Mouse (Mus musculus): ENCODE data around the gene Kif17.

GRCm38 (mm10) chr4:138331647-138332046 lies 81.4 kb downstream of the Kif17 start:
- no peak for TF ChIP-seq CTCF (IDR thresholded peaks at IDR 0.05; ENCODE audit: extremely low read depth, insufficient read depth, insufficient read length, insufficient replicate concordance)
- no peak for TF ChIP-seq POLR2A (IDR thresholded peaks at IDR 0.05; ENCODE audit: low read depth, low read length)

All from spleen, adult 2 months (tissue).